Mouse (Mus musculus): ENCODE results near the gene Car7. TPM values are rescaled to one million over a fixed set of nuclear protein-coding genes. Genes with fewer than 3 reads are reported as not detected.
"Not testable (repeated sequence)": the region's sequence is repeated elsewhere in the genome, so short reads cannot be mapped to it uniquely, and the experiment has no call there.

The Car7 gene
- polyA plus RNA-seq, 1 experiment, result 3.6 TPM

DNA sequence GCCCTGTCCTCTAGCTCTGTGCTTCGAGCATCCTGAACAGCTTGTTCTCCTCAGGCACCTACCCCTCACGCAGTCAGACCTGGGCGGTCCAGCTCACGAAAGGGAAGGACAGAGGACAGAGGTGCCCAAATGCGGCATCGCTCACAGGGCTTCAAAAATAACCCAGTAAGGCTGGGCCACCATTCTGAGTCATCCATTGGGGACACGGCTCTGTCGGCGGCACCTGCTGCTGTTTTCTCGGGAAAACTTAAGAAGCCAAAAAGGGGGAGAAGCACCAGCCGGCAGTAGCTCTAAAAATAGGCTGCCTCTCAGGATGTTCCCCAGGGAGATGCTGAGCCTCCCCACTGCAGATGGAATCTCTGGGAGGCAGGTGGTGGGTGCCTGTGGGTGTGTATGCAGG, 7.7 kb downstream of the Car7 start:
- peaks cover 9% of the 10 kb centered on the region; the same call in 1 of the 2 replicates for H3K4me1 ChIP-seq (ENCODE audit: control insufficient read depth, insufficient read depth, insufficient read length, low read length)
- H3K4me3 ChIP-seq (ENCODE audit: insufficient read depth, low read depth, low read length), result peak overlapping the region; percentile 61
- H3K27ac ChIP-seq (replicated peaks; ENCODE audit: low read depth, low read length), result peak overlapping the region; percentile 58

DNA sequence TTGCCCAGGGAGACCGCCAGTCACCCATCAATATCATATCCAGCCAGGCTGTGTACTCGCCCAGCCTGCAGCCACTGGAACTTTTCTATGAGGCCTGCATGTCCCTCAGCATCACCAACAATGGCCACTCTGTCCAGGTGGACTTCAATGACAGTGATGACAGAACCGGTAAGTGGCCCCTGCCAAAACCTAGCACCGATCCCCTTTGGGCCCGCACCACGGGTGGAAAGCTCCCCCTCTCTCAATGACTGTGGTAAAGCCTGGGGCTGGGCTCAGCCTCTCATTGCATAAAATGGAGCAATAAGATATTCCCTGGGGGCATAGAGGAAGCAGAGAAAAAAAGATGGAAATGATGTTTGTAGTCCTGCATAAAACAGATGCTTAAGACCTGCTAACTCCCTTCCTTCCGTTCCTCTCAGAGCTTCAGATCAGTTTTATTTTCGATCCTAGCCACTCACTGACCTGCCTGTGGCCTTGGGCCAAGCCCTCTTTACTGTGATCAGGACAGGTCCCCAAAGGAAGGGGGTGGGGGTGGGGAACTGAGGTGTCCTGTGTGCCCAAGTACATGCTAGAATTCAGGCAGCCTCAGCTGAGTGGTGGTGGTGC, 9.1 kb downstream of the Car7 start:
- peaks cover 9% of the 10 kb centered on the region; the same call in 1 of the 2 replicates for H3K4me1 ChIP-seq (ENCODE audit: control insufficient read depth, insufficient read depth, insufficient read length, low read length)
- H3K4me3 ChIP-seq (ENCODE audit: insufficient read depth, low read depth, low read length), result peak overlapping the region; percentile 27; the same call in 1 of the 2 replicates
- H3K27ac ChIP-seq (replicated peaks; ENCODE audit: low read depth, low read length), result peak overlapping the region; percentile 87

DNA sequence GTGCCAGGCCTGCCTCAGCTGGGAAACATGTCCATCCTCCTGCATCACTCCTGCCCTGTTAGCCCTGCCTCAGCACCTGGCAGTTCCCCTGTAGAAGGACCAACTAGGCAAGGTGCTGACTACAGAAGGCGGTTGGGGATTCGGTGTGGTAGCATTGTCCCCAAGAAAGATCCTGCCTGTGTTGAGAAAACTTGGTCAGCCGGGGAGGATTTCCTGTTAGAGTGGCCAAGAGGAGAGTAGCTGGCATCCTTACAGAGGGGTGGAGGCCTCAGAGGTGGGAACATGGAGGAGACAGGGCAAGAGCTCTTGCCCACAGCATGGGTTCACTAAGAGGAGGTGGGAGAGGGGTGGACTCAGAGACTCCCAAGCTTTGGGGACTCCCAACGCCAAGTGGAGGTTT, 20.7 kb downstream of the Car7 start:
- no peak overlapping the region for H3K4me3 ChIP-seq (ENCODE audit: insufficient read depth, low read depth, low read length)
- H3K4me1 ChIP-seq (ENCODE audit: control insufficient read depth, insufficient read depth, insufficient read length, low read length), result peaks cover 2% of the 10 kb centered on the region
- peak overlapping the region; percentile 46; the same call in 1 of the 2 replicates for H3K27ac ChIP-seq (replicated peaks; ENCODE audit: low read depth, low read length)

DNA sequence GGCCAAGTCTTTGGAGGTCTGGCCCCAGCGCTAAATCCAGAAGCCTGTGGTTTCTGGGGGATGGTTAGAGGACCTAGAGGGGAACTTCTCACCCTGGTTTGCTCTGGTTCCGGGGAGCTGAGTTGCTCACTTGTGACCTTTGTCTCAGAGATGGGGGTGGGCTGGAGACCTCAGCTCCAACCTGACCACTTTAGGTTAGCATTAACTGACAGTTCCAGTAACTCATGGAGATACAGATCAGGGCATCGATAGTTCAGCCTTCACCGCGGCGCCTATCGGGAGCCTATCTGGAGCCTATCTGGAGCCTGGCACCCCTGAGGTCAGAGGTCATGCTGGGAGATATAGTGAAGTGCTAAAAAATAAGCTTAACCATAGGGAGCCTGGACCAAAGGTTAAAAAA, 22.7 kb downstream of the Car7 start:
- Histone ChIP-seq H3K4me1 (ENCODE audit: control insufficient read depth, insufficient read depth, insufficient read length, low read length) (peaks cover 2% of the 10 kb centered on the region), H3K27ac (replicated peaks; ENCODE audit: low read depth, low read length) (no peak overlapping the region), H3K4me3 (ENCODE audit: insufficient read depth, low read depth, low read length) (no peak overlapping the region)

DNA sequence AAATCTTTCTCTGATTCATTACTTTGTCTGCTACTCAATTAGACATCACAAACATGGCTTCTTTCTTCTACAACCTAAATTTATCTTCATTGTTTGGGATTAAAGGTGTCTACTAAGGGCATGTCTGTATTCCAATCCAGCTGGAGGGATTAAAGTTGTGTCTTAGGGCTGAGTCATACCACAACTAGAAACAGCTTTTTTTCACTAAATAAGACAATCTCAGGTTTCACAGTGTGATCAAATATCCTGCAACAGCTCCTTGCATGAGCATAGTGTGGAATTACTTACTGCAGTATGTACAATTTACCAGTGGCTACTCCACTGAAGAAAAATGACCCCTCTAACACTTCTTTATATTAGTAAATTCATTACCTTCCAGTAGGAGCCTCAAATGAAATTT, 26.2 kb downstream of the Car7 start:
- no peak overlapping the region for H3K27ac ChIP-seq (replicated peaks; ENCODE audit: low read depth, low read length)
- no peaks in the 10 kb centered on the region for H3K4me1 ChIP-seq (ENCODE audit: control insufficient read depth, insufficient read depth, insufficient read length, low read length)
- no peak overlapping the region for H3K4me3 ChIP-seq (ENCODE audit: insufficient read depth, low read depth, low read length)

DNA sequence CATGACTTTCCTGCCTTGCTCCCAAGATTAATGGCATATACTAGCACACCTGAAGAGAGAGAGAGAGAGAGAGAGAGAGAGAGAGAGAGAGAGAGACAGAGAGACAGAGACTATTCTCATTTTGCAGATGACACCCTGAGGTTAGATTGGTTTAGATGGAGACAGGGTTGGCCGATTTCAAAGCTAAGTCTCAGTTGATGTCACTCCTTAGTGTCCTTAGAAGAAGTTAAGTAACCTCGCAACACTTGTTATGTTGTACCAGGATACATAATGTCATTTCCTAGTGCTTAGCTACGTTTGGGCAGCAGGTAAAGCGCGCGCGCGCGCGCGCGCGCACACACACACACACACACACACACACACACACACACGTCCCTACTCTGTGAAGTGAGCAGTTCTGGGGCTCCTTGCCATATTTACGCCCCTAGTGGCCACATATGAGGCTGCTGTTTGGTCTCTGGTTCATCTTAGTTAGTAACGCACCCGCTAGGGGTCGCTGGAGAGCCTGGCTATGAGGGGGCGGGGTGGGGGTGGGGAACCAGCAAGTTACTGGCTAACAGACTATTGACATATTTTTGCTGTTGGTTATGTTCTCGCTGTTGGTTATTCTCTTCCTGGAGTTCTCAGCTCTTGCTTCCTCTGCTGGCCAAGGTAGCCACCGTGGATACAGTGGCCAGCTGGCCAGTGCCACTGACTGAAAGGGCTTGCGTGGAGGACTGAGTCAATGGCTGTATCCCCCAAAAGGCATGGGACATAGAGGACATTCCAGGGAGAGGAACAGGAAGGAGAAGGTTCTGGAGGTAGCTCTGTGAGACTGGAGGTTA, 30.4 kb downstream of the Car7 start:
- H3K4me3 ChIP-seq (ENCODE audit: insufficient read depth, low read depth, low read length), result peak overlapping the region; percentile 32; the same call in 1 of the 2 replicates

DNA sequence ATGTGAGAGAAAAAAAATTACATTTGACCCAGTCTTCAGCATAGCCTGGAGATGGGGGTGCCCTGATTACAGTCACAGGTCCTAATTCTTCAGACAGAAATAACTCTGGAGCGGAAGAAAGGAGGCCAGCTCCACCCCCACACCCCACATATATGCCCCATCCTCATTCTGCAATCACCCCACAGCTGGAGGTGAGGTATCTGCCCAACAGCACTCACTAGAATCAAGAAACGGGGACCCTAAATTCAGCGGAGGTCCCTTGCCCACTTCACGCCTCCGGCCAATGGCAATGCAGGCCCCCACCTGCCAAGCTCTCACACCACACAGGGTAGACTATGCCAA, 30.9 kb downstream of the Car7 start:
- 0 out of 2 replicates have a peak, but pooled peaks cover 3% of the 10 kb centered on the region for H3K4me1 ChIP-seq (ENCODE audit: control insufficient read depth, insufficient read depth, insufficient read length, low read length)
- no peak overlapping the region for H3K27ac ChIP-seq (replicated peaks; ENCODE audit: low read depth, low read length)
- no peak overlapping the region for H3K4me3 ChIP-seq (ENCODE audit: insufficient read depth, low read depth, low read length)

More for the DNA sequence above, 30.4 kb downstream of the Car7 start:
- H3K4me1 ChIP-seq (ENCODE audit: control insufficient read depth, insufficient read depth, insufficient read length, low read length), result 0 out of 2 replicates have a peak, but pooled peaks cover 3% of the 10 kb centered on the region
- H3K27ac ChIP-seq (replicated peaks; ENCODE audit: low read depth, low read length), result no peak overlapping the region

DNA sequence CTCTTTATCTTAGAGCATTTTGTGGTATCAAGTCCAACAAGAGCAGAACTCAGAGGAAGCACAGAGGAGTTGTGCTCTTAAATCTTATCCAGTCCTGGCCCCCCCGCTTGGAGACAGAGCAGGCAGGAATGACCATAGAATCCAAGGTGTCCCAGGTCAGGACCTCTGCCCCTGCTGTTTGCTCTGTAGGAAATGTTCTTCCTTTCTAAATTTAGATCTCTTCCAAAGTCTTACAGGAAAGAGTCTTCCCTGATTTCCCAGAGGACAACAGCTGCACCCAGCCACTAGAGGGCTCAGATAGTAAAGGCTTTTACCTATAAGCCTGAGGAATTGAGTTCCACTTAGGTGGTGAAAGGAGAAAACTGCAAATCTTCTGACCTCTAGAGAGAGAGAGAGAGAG, 35.1 kb downstream of the Car7 start:
- Histone ChIP-seq H3K4me1 (ENCODE audit: control insufficient read depth, insufficient read depth, insufficient read length, low read length) (0 out of 2 replicates have a peak, but pooled peaks cover 3% of the 10 kb centered on the region), H3K4me3 (ENCODE audit: insufficient read depth, low read depth, low read length) (no peak overlapping the region), H3K27ac (replicated peaks; ENCODE audit: low read depth, low read length) (no peak overlapping the region)

DNA sequence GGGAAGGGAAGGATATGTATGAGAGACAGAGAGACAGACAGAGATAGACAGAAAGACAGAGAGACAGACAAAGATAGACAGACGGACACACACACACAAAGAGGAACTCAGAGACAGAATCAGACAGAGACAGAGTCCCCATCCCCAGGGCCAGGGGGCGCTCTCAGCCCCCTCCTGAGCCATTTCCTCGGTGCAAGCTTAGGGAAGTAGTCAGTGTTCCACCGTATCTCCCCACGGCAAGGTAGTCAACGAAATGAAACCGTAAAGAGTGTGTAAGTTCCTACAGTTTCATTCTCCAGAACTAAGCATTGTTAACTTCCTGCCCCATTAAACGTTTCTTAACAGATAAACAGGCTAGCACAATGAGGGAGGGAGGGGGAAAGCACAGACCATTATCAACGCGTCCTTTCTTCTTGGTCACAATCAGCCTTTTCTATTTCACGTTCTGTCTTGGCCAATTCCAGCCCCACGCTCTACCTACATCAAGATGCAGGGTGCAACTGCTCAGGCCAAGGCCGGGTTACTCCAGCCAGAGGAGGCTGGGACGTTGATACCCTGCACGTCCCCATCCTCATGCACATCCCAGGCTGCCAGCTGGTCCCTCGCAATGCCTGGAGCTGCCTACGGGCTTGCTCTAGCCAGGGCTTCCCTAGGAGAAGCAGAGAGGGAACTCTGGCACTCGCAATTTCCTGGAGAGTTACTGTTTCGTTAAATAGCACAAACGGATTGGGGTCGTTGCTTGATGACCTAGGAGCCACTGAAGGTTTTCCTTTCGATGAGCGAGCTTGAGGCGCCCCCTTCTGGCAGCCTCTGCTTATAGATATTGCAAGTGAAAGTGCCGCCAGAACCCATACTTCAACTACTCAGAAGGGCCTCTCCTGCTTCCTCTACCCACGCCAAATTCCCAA, 36.2 kb downstream of the Car7 start:
- Histone ChIP-seq H3K4me3 (ENCODE audit: insufficient read depth, low read depth, low read length) (peak overlapping the region; percentile 56), H3K27ac (replicated peaks; ENCODE audit: low read depth, low read length) (no peak overlapping the region), H3K4me1 (ENCODE audit: control insufficient read depth, insufficient read depth, insufficient read length, low read length) (0 out of 2 replicates have a peak, but pooled peaks cover 3% of the 10 kb centered on the region)

DNA sequence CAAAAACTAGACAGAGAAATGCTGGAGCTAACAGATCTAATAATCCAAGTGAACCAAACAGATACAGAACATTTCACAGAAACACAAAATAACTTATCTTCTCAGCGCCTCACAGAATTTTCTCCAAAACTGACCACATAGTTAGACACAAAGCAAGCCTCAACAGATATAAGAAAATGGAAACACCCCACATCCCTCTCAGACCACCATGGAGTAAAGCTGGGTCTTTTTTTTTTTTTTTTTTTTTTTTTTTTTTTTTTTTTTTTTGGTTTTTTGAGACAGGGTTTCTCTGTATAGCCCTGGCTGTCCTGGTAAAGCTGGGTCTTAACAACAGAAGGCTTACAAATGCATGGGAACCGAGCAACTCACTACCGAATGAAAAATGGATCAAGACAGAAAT, 42.3 kb downstream of the Car7 start:
- no peaks in the 10 kb centered on the region for H3K4me1 ChIP-seq (ENCODE audit: control insufficient read depth, insufficient read depth, insufficient read length, low read length)
- no peak overlapping the region for H3K27ac ChIP-seq (replicated peaks; ENCODE audit: low read depth, low read length)
- no peak overlapping the region for H3K4me3 ChIP-seq (ENCODE audit: insufficient read depth, low read depth, low read length)

DNA sequence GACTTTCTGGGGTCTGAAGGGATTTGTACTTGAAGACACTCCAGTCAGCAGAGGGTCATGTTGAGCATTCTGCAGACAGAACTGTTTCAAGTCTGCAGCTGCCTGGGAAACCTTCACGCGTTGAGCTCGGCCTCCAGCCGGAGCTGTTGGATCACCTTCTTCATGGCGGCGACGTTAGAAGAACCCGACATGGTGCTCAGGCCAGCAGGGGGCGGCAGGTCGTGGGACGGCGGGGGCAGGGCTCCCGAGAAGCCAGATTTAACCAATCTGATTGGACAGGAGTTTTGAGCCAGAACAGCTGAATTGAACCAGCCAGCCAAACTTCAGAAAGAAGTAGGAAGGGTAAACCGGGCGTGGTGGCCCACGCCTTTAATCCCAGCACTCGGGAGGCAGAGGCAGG, 43.1 kb downstream of the Car7 start:
- H3K4me3 ChIP-seq (ENCODE audit: insufficient read depth, low read depth, low read length); H3K27ac ChIP-seq (replicated peaks; ENCODE audit: low read depth, low read length); H3K4me1 ChIP-seq (ENCODE audit: control insufficient read depth, insufficient read depth, insufficient read length, low read length): not testable (repeated sequence)

DNA sequence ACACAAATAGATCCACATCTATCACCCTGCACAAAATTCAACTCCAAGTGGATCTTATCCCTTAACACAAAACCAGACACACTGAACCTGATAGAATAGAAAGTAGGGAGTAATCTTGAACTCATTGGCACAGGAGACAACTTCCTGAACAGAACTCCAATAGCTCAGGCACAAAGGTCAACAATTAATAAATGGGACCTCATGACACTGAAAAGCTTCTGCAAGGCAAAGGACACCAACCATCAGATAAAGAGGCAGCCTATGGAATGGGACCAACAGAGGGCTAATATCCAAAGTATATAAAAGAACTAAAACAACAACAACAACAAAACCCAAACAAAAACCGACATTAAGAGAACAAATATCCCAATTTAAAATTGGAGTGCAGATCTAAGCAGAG, 50.0 kb downstream of the Car7 start:
- no peaks in the 10 kb centered on the region for H3K4me1 ChIP-seq (ENCODE audit: control insufficient read depth, insufficient read depth, insufficient read length, low read length)
- H3K4me3 ChIP-seq (ENCODE audit: insufficient read depth, low read depth, low read length), result no peak overlapping the region
- H3K27ac ChIP-seq (replicated peaks; ENCODE audit: low read depth, low read length), result no peak overlapping the region

DNA sequence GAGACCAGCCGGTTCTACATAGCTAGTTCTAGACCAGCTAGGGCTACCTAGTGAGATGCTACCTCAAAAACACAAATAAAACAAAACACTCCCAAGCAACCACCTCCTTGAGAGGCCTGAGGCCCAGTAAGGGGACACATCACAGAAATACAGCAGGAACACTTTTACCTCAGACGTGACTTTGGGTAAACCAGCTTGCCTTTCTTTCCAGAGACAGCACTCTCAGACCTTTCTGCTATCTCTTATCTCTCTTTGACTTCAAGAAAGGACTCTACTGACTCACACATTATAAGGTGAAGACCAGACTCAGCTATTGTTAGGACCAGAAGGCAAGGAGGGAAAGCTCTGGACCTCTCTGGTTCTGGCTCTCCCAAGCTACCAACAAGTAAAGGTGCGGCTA, 55.8 kb downstream of the Car7 start:
- Histone ChIP-seq H3K4me3 (ENCODE audit: insufficient read depth, low read depth, low read length) (no peak overlapping the region), H3K4me1 (ENCODE audit: control insufficient read depth, insufficient read depth, insufficient read length, low read length) (no peaks in the 10 kb centered on the region), H3K27ac (replicated peaks; ENCODE audit: low read depth, low read length) (no peak overlapping the region)

DNA sequence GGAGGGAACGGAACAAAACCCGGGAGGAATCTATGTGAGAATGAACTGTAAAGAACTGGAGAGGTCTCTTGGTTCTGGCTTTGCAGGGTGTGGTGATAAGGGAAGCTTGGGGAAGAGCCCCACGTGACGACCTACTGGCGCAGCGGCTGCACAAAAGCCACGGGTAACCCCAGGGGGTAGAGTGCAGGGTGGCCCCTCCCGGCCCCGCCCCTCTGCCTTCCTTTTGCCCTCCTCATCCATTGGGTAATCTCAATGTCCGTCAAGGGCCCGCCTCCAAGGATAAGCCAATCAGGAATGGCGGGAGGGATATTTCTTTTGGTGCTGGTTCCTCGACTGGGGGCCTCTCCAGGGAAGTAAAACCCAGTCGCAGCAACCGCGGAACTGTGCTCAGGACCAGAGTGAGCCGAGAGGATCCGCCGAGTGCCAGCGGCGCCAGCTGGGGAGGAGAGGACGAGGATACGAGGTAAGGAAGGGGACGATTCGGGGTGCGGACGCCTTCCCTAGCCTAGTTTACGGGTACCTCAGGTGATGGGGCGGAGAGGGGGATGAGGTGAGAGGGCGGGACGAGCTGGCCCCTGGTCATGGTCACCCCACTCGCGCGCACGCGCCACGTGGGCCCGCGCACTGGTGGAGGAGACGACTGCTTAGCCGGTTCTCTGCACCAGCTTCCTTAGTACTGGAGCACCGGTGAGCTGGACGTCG, 56.8 kb downstream of the Car7 start, which contains the start of gene Pdp2:
Pdp2 (plus strand) TSS at position 319 of the 702 bp plus-strand sequence.
- H3K27ac ChIP-seq (replicated peaks; ENCODE audit: low read depth, low read length), result peak within 1 kb of the TSS; percentile 72
- peak within 1 kb of the TSS; percentile 66 for H3K4me3 ChIP-seq (ENCODE audit: insufficient read depth, low read depth, low read length)
- no peaks in the 10 kb centered on the region for H3K4me1 ChIP-seq (ENCODE audit: control insufficient read depth, insufficient read depth, insufficient read length, low read length)

All from brown adipose tissue, adult 24 weeks (tissue).